Mouse (Mus musculus) brown adipose tissue, adult 24 weeks (tissue): ENCODE data around the gene Thbs3. TPM values are rescaled to one million over a fixed set of nuclear protein-coding genes. Genes with fewer than 3 reads are reported as not detected.
A peak's percentile ranks its signal among the peaks of the same experiment; 100 is the strongest.
"Not testable (repeated sequence)": the region's sequence is repeated elsewhere in the genome, so short reads cannot be mapped to it uniquely, and the experiment has no call there.

Experiments used
- H3K27ac ChIP-seq: fragments of 200-500 bp; replicated peaks from 2 replicates; pipeline ENCODE4 v1.5.1; 2012; ENCODE audit warnings: low read depth, mild to moderate bottlenecking, low read length
- H3K4me1 ChIP-seq: fragments of 200-500 bp; 2 replicates; pipeline ENCODE4 v1.6.1; 2012; ENCODE audit warnings: low read length, mixed read lengths; ENCODE audit not compliant: control insufficient read depth, insufficient read depth, insufficient read length
- H3K4me3 ChIP-seq: fragments of 200-500 bp; 2 replicates; pipeline ENCODE4 v1.5.1; 2012; ENCODE audit warnings: low read depth, mild to moderate bottlenecking, low read length, moderate library complexity; ENCODE audit not compliant: insufficient read depth
- polyA plus RNA-seq: library from polyadenylated mRNA; stranded (reverse); fragments of >200 nt; gene quantifications from 2 replicates; pipeline ENCODE4 v1.2.4, GENCODE M21; 2012; ENCODE audit not compliant: missing spikeins, insufficient read depth, insufficient read length

Thbs3 gene
- polyA plus RNA-seq, 1 experiment = 8.9 TPM

DNA sequence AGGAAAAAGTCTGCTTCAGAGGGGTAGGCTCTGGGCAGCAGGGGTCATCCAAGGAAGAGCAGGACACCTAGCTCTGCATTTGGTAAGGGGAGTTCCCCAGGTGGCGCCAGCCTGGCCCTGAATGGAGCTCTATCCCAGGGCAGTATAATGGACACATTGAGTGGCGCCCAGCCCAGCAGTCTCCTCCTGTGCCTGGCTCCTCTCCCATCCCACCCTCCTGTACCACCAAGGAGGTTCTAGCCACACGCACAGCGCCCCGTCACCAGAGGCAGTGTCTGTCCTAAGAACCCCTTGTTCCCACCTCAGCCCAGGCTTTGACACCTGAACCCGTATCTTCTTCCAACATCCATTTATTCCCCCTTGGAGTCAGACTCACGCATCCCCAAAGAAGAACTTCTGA lies 5.2 kb upstream of the Thbs3 start:
- Histone ChIP-seq H3K27ac (no peak overlapping the region), H3K4me3 (no peak overlapping the region), H3K4me1 (no peaks in the 10 kb centered on the region)

DNA sequence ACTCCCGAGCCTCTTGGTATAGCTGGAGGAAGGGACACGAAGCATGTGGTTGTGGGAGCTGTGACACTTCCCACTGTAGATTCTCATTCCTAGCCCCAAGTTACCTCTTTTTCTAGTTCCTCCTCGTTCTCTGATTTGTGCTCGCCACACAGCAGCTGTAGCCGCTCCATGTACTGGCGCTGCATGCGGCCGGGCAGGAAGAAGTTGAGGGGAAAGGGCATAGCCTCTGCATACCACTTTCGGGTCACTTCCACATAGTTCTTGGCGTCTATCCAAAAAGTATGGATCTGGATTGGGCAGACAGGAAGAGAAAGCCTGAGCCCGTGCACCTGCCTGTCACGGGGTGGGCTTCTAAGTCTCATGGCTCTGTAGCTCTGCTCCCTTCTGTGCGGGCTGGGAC lies 4.8 kb upstream of the Thbs3 start:
- H3K4me1 ChIP-seq = no peaks in the 10 kb centered on the region
- no peak overlapping the region for H3K27ac ChIP-seq
- no peak overlapping the region for H3K4me3 ChIP-seq

DNA sequence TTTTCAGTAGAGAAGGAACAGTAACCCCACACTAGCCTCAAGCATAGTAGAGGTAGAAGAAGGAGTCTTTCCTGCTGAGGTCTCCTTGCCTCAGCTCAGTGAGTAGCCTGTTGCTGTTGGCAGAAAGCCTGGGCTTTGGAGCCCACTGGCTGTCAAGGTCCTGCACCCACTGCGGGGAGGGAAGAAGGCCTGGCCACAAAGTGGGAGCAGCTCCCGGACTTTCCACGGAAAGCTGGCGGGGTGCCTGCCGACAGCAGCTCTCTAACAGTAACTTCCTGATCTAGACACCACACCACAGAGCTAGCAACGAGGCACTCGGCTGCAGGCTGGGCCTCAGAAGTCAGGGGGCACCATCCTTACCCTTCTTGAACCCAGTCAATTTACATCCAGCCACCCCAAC lies 4.2 kb upstream of the Thbs3 start:
- no peak overlapping the region for H3K27ac ChIP-seq
- H3K4me1 ChIP-seq = no peaks in the 10 kb centered on the region
- H3K4me3 ChIP-seq = no peak overlapping the region

DNA sequence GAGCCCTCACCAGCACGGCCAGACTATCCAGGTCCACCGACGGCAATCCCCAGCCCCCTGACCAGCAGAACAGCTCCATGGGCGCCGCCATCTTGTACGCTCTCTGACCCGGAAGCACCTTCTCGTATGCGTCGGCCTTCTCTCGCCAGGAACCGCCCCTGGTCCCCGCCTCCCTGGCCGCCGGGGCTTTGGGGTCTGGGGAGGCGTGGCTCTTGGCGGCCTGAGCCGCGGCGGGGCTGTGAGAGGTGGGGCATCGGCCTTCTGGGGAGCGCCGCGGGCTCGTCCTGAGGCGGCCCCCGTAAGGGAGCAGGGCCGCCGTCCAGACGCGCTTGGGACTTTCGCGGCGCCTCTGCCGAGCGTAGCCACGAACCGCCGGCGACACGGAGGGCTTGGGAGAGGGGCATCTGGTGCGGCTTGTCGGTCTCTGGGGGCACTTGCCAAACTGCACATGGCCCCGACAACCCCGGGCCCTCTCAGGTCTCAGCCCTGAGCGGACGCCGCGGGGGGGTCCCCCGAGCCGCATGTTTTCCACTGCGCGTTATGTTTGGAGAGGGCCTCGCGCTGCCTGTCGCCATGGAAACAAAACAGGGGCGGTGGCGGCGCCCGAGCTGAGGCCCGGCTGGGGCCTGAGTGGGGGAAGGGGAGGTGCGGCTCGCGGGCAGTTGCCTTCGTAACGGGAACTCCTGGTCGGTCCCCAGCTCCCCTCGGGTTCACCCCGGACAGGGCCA lies 1.0 kb upstream of the Thbs3 start:
- Histone ChIP-seq H3K4me1 (no peaks in the 10 kb centered on the region), H3K4me3 (peak overlapping the region; percentile 84), H3K27ac (peak overlapping the region; percentile 84)

DNA sequence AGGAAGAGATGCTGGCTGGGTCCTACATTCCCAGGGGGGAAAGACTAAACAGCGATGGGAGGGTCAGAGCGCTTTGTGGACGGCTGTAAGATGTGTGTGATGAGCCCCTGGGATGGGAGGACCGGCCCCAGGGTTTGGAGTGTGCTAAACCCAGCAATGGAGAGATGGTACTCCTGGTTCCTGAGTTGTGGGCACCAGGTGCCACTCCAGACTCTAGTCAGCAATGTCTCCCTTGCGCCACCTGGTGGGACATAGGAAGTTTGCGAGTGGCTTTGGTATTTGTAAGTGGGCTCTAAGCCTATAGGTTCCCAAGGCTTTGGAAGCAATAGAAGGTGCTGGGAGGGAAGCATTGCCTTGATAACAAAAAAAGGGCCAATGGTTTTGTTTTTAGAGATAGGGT lies 873 bp downstream of the Thbs3 start:
- Histone ChIP-seq H3K4me3 (peak overlapping the region; percentile 29; the same call in 1 of the 2 replicates), H3K27ac (no peak overlapping the region)

DNA sequence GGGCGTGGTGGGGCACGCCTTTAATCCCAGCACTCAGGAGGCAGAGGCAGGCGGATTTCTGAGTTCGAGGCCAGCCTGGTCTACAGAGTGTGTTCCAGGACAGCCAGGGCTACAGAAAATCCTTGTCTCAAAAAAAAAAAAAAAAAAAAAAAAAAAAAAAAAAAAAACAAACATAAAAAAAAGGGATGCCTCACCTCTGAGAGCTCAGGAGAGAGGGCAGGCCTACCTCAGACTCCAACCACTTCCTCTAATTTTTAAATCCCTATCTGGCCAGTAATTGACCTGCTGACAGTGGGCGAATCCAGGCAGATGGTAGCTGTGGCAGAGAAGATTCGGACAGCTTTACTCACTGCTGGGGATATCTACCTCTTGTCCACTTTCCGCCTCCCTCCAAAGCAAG lies 1.4 kb downstream of the Thbs3 start:
- not testable (repeated sequence) for H3K4me1 ChIP-seq, H3K4me3 ChIP-seq, H3K27ac ChIP-seq

More for the DNA sequence above, 873 bp downstream of the Thbs3 start:
- H3K4me1 ChIP-seq = no peaks in the 10 kb centered on the region

DNA sequence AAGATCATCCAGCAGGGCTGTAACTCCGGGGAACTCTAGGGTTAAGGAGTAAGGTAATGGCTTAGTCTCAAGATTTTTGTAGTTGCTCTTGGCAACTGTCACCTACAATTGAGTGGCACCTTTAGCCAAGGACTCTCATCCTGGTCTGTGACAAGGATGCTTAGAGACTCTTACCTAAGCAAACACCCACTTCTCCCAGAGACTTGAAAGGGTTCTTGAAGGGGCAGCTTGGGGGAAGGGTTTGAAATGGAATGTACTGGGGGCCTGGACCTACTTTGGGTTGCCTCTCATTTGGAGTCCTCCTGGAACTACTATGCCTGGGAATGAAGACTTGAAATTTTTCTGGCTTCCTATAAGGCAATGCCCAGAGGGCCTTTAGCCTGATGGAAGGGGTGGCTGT lies 3.3 kb downstream of the Thbs3 start:
- H3K4me1 ChIP-seq = no peaks in the 10 kb centered on the region
- H3K27ac ChIP-seq = no peak overlapping the region

DNA sequence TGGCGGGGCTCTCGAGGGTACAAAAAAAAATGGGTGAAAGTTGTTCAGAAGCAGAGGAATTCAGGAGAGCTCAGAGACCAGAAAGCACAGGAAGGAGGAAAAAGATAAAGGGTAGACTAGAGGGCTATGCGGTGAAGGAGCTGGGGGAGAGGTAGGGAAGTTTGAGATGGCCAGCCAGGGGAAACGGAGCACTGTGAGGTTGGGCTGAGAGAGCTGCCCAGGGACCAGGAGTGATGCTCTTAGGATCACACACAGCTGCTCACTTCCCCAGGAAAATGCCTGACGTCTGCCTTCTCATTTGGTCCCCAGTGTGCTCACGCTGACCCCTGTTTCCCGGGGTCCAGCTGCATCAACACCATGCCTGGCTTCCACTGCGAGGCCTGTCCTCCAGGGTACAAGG lies 4.6 kb downstream of the Thbs3 start:
- no peak overlapping the region for H3K4me3 ChIP-seq

More for the DNA sequence above, 3.3 kb downstream of the Thbs3 start:
- no peak overlapping the region for H3K4me3 ChIP-seq

DNA sequence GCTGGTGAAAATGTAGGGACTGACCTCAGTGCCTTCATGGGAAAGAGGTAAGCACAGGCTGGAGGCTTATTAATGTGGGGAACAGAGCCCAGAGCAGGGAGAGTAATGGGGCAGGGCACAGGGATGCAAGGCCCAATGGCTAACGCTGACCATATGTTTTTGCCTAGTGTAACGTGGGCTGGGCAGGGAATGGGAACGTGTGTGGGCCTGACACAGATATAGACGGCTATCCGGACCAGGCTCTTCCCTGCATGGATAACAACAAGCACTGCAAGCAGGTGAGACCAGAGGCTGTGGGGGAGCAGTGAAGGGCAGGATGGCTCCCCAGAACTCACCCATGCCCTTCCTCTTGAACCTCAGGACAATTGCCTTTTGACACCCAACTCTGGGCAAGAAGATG lies 6.2 kb downstream of the Thbs3 start:
- no peak overlapping the region for H3K4me3 ChIP-seq
- H3K27ac ChIP-seq = no peak overlapping the region
- no peaks in the 10 kb centered on the region for H3K4me1 ChIP-seq

More for the DNA sequence above, 4.6 kb downstream of the Thbs3 start:
- Histone ChIP-seq H3K4me1 (no peaks in the 10 kb centered on the region), H3K27ac (no peak overlapping the region)

DNA sequence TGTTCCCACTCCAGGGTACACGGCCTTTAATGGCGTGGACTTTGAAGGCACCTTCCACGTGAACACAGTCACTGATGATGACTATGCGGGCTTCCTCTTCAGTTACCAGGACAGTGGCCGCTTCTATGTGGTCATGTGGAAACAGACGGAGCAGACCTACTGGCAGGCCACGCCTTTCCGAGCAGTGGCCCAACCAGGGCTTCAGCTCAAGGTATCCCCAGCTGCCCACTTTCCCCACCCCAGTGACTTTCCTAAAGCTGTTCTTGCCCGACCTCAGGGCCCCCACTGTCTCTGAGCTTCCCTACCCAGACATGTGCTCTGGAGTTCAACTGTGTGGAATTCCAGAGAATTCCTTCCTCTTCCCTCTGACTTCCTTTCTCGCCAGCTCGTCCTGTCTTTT lies 9.8 kb downstream of the Thbs3 start:
- no peak overlapping the region for H3K27ac ChIP-seq
- 0 out of 2 replicates have a peak, but pooled peaks cover 3% of the 10 kb centered on the region for H3K4me1 ChIP-seq
- H3K4me3 ChIP-seq = no peak overlapping the region

DNA sequence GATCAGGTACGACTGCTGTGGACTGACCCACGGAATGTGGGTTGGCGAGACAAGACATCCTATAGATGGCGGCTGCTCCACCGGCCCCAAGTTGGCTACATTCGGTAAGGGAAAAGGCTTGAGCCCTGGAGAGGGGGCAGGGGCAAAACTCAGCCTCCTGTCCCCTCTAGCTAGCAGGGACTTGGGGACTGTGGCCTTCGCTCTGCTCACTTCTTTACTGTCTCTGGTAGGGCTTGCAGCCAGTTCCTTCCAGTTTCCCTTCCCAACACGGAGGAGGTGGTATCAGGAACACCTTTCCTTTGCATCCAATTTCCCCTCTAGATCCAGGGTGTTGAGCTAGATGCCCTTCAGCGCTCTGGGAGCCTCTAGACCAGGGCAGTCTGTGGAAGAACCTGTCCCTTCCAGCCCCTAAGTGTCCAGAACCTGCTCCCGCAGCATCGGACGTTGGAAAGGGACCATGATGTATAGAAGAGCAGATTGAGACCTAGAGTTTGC lies 10.4 kb downstream of the Thbs3 start:
- Histone ChIP-seq H3K4me1 (0 out of 2 replicates have a peak, but pooled peaks cover 3% of the 10 kb centered on the region), H3K27ac (no peak overlapping the region), H3K4me3 (no peak overlapping the region)

DNA sequence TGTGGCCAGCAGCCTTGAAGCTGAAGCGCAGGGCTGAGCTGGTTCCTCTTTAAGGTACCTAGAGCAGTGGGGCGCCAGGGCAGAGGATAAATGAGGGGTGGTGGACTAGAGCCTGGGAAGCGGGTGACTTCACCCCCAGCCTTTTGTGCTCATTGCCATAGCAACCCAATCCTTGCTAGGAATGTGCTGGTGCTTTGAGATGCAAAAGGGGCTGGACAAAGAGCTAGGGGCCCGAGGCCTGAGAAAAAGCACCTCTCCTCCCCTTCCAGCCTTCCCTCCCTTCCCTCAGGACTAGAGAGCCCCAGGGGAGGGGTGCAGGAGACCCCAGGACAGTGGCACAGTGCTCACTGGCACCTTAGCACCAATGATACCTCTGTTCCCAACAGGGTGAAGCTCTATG lies 10.9 kb downstream of the Thbs3 start:
- Histone ChIP-seq H3K27ac (no peak overlapping the region), H3K4me1 (0 out of 2 replicates have a peak, but pooled peaks cover 3% of the 10 kb centered on the region), H3K4me3 (no peak overlapping the region)

DNA sequence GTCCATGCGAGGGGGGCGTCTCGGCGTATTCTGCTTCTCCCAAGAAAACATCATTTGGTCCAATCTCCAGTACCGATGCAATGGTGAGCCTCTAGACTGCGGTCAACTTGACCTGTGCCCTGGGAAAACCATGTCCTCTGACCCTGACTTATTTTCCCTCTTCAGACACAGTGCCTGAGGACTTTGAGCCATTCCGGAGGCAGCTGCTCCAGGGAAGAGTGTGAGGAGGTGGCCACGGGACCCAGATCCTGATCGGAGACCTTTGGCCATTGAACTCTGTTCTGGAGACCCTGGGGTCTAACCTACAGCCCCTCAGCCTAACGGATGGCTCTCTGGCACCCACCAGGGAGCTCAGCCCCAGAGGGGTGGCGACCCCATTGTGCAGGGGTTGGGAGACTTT lies 11.4 kb downstream of the Thbs3 start:
- Histone ChIP-seq H3K4me3 (no peak overlapping the region), H3K27ac (no peak overlapping the region), H3K4me1 (0 out of 2 replicates have a peak, but pooled peaks cover 3% of the 10 kb centered on the region)

DNA sequence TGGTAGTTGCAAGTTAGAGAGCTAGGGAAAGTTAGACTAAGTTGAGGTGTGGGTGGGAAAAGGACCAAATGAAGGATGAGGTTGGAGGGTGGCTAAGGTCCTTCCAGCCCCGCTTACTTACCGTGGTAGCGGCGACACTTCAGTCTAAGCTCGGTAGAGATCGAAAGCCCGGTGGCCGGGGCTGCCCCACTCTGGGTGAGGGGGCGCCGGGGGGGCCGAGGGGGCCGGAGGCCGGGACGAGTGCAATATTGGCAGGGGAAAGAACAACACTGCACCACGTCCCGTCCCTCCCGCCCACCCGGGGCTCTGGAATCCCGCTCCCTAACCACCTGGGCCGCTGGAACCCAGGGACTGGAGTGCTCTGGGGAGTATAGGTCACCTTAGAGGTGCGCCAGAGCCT lies 11.9 kb downstream of the Thbs3 start, which contains the start of gene Mtx1:
Gene Mtx1 (minus strand): TSS at position 189 of the 400 bp plus-strand sequence.
- Histone ChIP-seq H3K4me1 (0 out of 2 replicates have a peak, but pooled peaks cover 3% of the 10 kb centered on the region), H3K4me3 (peak within 1 kb of the TSS; percentile 48), H3K27ac (0 out of 2 replicates have a peak within 1 kb of the TSS, but pooled peaks have one; percentile 4)

DNA sequence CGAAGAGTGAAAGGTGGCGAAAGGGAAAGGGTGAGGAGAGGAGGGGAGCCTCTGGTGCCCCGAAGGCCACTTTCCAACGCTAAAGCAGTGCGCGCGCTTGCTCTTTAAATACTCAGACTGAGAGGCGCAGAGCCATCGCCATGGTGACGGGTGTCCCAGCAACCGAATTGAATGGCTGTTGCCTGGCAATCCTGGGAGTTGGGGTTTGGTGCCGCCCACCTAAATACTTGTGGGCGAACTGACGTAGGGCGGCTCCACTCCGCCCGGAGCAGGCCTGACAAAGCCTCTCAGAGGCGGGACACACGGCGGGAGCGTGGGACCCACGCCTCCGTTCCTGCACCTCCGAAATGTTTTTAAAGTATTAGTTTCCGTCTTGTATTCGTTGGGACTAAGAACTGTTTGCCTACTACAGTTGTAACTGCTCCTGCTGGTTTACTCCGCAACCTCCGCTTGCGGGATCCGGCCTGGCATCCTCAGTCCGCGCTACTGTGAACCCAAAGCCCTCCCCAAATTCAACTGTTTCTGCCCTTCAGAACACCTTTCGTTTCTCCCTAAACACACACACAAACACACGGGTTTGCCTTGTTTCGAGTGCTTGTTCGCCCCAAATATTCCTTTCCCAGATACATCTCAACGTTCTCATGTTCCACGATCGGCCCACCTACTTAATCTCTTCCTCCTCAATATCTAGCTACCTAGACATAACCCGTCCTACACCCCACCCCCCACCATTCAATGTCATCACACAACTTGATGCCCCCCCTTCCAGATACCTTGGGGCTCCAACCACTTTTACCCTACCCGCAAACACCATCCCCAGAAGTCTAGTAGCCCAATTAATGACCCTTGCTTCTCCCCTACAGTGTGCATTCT lies 12.6 kb downstream of the Thbs3 start:
- 0 out of 2 replicates have a peak, but pooled peaks cover 3% of the 10 kb centered on the region for H3K4me1 ChIP-seq
- peak overlapping the region; percentile 48 for H3K4me3 ChIP-seq
- 0 out of 2 replicates have a peak overlapping the region, but pooled peaks have one; percentile 4 for H3K27ac ChIP-seq
